Mouse (Mus musculus) liver, adult 2 months (tissue): ENCODE data around the gene Serpina1d.
"Not testable (repeated sequence)": the region's sequence is repeated elsewhere in the genome, so short reads cannot be mapped to it uniquely, and the experiment has no call there.

Source experiments
- CTCF ChIP-seq: fragments of 200-500 bp; IDR thresholded peaks from 2 replicates; pipeline ENCODE4 v1.5.1; 2011; ENCODE audit warnings: low read depth, low read length, control low read depth
- POLR2A ChIP-seq: fragments of 200-500 bp; IDR thresholded peaks from 2 replicates; pipeline ENCODE4 v1.6.1; 2011; ENCODE audit warnings: low read length, control low read depth; ENCODE audit not compliant: insufficient read depth; ENCODE audit errors: extremely low read depth

GRCm38 (mm10) chr12:103745957-103746356 lies 27.4 kb downstream of the Serpina1d start:
- TF ChIP-seq CTCF, POLR2A: not testable (repeated sequence)
